Mouse (Mus musculus) testis, adult 2 months (tissue): ENCODE results near the gene Coa5.

Experiments used
- CTCF ChIP-seq: fragments of 200-500 bp; IDR thresholded peaks from 2 replicates; pipeline ENCODE4 v1.5.1; 2012; ENCODE audit warnings: low read depth, mild to moderate bottlenecking, inconsistent platforms, low read length, moderate library complexity; ENCODE audit not compliant: control insufficient read depth, insufficient read depth, insufficient replicate concordance
- POLR2A ChIP-seq: fragments of 200-500 bp; IDR thresholded peaks from 2 replicates; pipeline ENCODE4 v1.6.1; 2012; ENCODE audit warnings: low read depth, mild to moderate bottlenecking, inconsistent platforms, low read length, moderate library complexity; ENCODE audit not compliant: control insufficient read depth

DNA sequence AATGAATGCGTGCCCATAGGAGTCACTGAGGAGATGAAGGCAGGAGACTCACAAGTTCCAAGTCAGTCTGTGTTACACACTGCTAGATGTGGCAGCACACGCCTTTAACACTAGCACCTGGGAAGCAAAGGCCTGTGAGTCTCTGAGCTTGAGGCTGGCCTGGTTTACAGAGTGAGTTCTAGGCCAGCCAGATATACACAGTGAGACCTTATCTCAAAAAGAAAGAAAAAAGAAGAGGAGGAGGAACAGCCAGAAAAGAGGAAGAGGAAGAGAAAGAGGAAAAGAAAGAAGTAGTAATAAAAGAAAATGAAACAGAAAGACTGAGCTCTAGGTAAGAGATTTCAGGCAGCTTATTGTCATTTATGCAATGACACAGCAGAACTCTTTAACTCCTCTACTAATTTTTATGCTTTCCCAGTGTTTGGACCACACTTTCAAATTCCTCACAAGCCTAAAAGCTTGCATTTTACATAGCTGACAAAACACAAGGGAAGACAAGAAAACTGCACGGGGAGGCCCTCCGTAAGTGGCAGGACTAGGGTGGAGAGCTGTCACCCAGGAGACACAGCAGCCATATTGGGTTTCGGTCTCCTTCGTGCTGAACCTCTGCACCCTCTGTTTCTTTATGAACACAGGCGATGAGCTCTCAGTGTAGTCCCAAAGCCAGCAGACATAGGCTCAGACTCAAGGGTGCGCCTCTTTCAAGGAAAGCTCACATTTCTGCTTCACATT is 2.6 kb downstream of the Coa5 start:
- no peak for TF ChIP-seq CTCF
- TF ChIP-seq POLR2A, result no peak
